Mouse (Mus musculus) midbrain, embryonic 13.5 days (tissue): Measurements from ENCODE around the gene 1700003F12Rik. TPM values are rescaled to one million over a fixed set of nuclear protein-coding genes. Genes with fewer than 3 reads are reported as not detected.

ENCODE experiments used
- ATAC-seq: fragments of 200-750 bp; cut with Nextera tagmentation; 2 replicates; pipeline ENCODE4 v1.8.0; 2017; ENCODE audit warnings: mild to moderate bottlenecking, moderate TSS enrichment, moderate library complexity
- H3K27ac ChIP-seq: fragments of 300-500 bp; sonication (generic); 2 replicates; pipeline ENCODE4 v1.5.1; 2015; ENCODE audit warnings: inconsistent platforms, mild to moderate bottlenecking, moderate library complexity
- H3K27me3 ChIP-seq: fragments of 300-500 bp; sonication (generic); 2 replicates; pipeline ENCODE4 v1.6.1; 2015; ENCODE audit warnings: mild to moderate bottlenecking, inconsistent platforms
- H3K36me3 ChIP-seq: fragments of 300-500 bp; sonication (generic); 2 replicates; pipeline ENCODE4 v1.6.1; 2015; ENCODE audit warnings: mild to moderate bottlenecking, inconsistent platforms
- H3K4me1 ChIP-seq: fragments of 300-500 bp; sonication (generic); replicated peaks from 2 replicates; pipeline ENCODE4 v1.6.1; 2015; ENCODE audit warnings: inconsistent platforms
- H3K4me2 ChIP-seq: fragments of 300-500 bp; sonication (generic); replicated peaks from 2 replicates; pipeline ENCODE4 v1.6.1; 2015; ENCODE audit warnings: moderate library complexity, mild to moderate bottlenecking, inconsistent platforms
- H3K4me3 ChIP-seq: fragments of 300-500 bp; sonication (generic); replicated peaks from 2 replicates; pipeline ENCODE4 v1.5.1; 2015; ENCODE audit warnings: mild to moderate bottlenecking, inconsistent platforms
- H3K9ac ChIP-seq: fragments of 300-500 bp; sonication (generic); replicated peaks from 2 replicates; pipeline ENCODE4 v1.6.1; 2015; ENCODE audit warnings: mild to moderate bottlenecking, inconsistent platforms
- H3K9me3 ChIP-seq: fragments of 300-500 bp; sonication (generic); 2 replicates; pipeline ENCODE4 v1.6.1; 2016; ENCODE audit warnings: mild to moderate bottlenecking, inconsistent platforms
- WGBS: fragments of 180-500 bp; shearing (Covaris S2); methylation state at CpG from one replicate; pipeline ENCODE4 v1.1.7; 2015; 5-methylcytosine and 5-hydroxymethylcytosine counted together
- polyA plus RNA-seq: library from polyadenylated mRNA; unstranded; fragments of >200 nt; fragmentation: Nextera tagmentation; extraction: Ambion mirVana; gene quantifications from 2 replicates; pipeline ENCODE4 v1.2.1, GENCODE M21; 2015

1700003F12Rik gene
- polyA plus RNA-seq, 1 experiment from 2014 or later, result 1.8 TPM

- no peak overlapping the region for H3K9ac ChIP-seq
- no peaks in the 10 kb centered on the region for H3K4me1 ChIP-seq
- no peak overlapping the region for H3K27ac ChIP-seq
- peaks cover 69% of the 10 kb centered on the region for H3K36me3 ChIP-seq
- ATAC-seq, result no peak
- H3K27me3 ChIP-seq, result no peaks in the 10 kb centered on the region
- WGBS, result 78% methylated on average over 3 of the region's 3 CpGs
- no peak overlapping the region for H3K4me3 ChIP-seq
- H3K9me3 ChIP-seq, result no peaks in the 10 kb centered on the region
- no peak overlapping the region for H3K4me2 ChIP-seq
These were observed 20.4 kb upstream of the 1700003F12Rik start for GRCm38 (mm10) chr2:154526531-154526930.

- WGBS, result 16% methylated on average over 3 of the region's 3 CpGs
- ATAC-seq, result peak; percentile 55
- Histone ChIP-seq H3K9ac (no peak overlapping the region; the same call in 1 of the 2 replicates), H3K4me3 (no peak overlapping the region), H3K4me2 (no peak overlapping the region), H3K36me3 (peaks cover 76% of the 10 kb centered on the region), H3K4me1 (peaks cover 15% of the 10 kb centered on the region), H3K27ac (peak overlapping the region; percentile 68), H3K27me3 (no peaks in the 10 kb centered on the region), H3K9me3 (no peaks in the 10 kb centered on the region)
These were observed 14.0 kb upstream of the 1700003F12Rik start for GRCm38 (mm10) chr2:154532888-154533287.

- Histone ChIP-seq H3K27me3 (no peaks in the 10 kb centered on the region), H3K27ac (no peak overlapping the region), H3K36me3 (peaks cover 66% of the 10 kb centered on the region), H3K4me2 (no peak overlapping the region), H3K9ac (no peak overlapping the region), H3K4me3 (no peak overlapping the region), H3K9me3 (no peaks in the 10 kb centered on the region), H3K4me1 (peaks cover 31% of the 10 kb centered on the region)
- 94% methylated on average over 12 of the region's 12 CpGs for WGBS
- ATAC-seq, result peak; percentile 16; the same call in 1 of the 2 replicates
These were observed 12.1 kb upstream of the 1700003F12Rik start for GRCm38 (mm10) chr2:154534704-154535270.

GRCm38 (mm10) chr2:154538310-154538709 is 8.6 kb upstream of the 1700003F12Rik start:
- H3K9me3 ChIP-seq, result no peaks in the 10 kb centered on the region
- 45% methylated on average over 2 of the region's 2 CpGs for WGBS
- no peak for ATAC-seq
- peaks cover 50% of the 10 kb centered on the region for H3K36me3 ChIP-seq
- H3K27ac ChIP-seq, result peak overlapping the region; percentile 67
- no peak overlapping the region for H3K4me3 ChIP-seq
- H3K4me2 ChIP-seq, result no peak overlapping the region
- H3K4me1 ChIP-seq, result peaks cover 28% of the 10 kb centered on the region
- no peak overlapping the region for H3K9ac ChIP-seq
- no peaks in the 10 kb centered on the region for H3K27me3 ChIP-seq

- no peak overlapping the region for H3K4me3 ChIP-seq
- ATAC-seq, result no peak
These were observed 8.2 kb upstream of the 1700003F12Rik start for GRCm38 (mm10) chr2:154538710-154539109.

GRCm38 (mm10) chr2:154539720-154540119 is 7.2 kb upstream of the 1700003F12Rik start:
- no peak overlapping the region; the same call in 1 of the 2 replicates for H3K27ac ChIP-seq
- no peaks in the 10 kb centered on the region for H3K27me3 ChIP-seq
- H3K9ac ChIP-seq, result no peak overlapping the region
- H3K4me3 ChIP-seq, result no peak overlapping the region
- H3K4me2 ChIP-seq, result no peak overlapping the region
- H3K9me3 ChIP-seq, result no peaks in the 10 kb centered on the region
- peaks cover 26% of the 10 kb centered on the region for H3K4me1 ChIP-seq
- 68% methylated on average over 3 of the region's 3 CpGs for WGBS
- peaks cover 41% of the 10 kb centered on the region for H3K36me3 ChIP-seq
- no peak for ATAC-seq

More at GRCm38 (mm10) chr2:154538710-154539109, 8.2 kb upstream of the 1700003F12Rik start:
- H3K36me3 ChIP-seq, result peaks cover 47% of the 10 kb centered on the region
- H3K9ac ChIP-seq, result no peak overlapping the region
- WGBS, result 53% methylated on average over 3 of the region's 3 CpGs
- H3K27ac ChIP-seq, result peak overlapping the region; percentile 67
- H3K27me3 ChIP-seq, result no peaks in the 10 kb centered on the region
- peaks cover 26% of the 10 kb centered on the region for H3K4me1 ChIP-seq
- no peaks in the 10 kb centered on the region for H3K9me3 ChIP-seq
- H3K4me2 ChIP-seq, result no peak overlapping the region

GRCm38 (mm10) chr2:154541630-154542029 is 5.3 kb upstream of the 1700003F12Rik start:
- Histone ChIP-seq H3K27ac (no peak overlapping the region), H3K4me1 (peaks cover 26% of the 10 kb centered on the region), H3K36me3 (peaks cover 23% of the 10 kb centered on the region), H3K9ac (no peak overlapping the region), H3K4me2 (no peak overlapping the region), H3K27me3 (no peaks in the 10 kb centered on the region), H3K4me3 (no peak overlapping the region), H3K9me3 (no peaks in the 10 kb centered on the region)
- 83% methylated on average over 2 of the region's 2 CpGs for WGBS
- no peak for ATAC-seq

- peaks cover 9% of the 10 kb centered on the region for H3K36me3 ChIP-seq
- no peaks in the 10 kb centered on the region for H3K27me3 ChIP-seq
- H3K9ac ChIP-seq, result no peak overlapping the region
- peak overlapping the region; percentile 65 for H3K27ac ChIP-seq
- no peak overlapping the region for H3K4me3 ChIP-seq
- peak; percentile 43; the same call in 1 of the 2 replicates for ATAC-seq
- H3K4me2 ChIP-seq, result no peak overlapping the region
- peaks cover 12% of the 10 kb centered on the region for H3K4me1 ChIP-seq
- WGBS, result 84% methylated on average over 9 of the region's 9 CpGs
- no peaks in the 10 kb centered on the region for H3K9me3 ChIP-seq
These were observed 3.1 kb upstream of the 1700003F12Rik start for GRCm38 (mm10) chr2:154543567-154544347.

- H3K27me3 ChIP-seq, result peaks cover 33% of the 10 kb centered on the region
- WGBS, result 53% methylated on average over 3 of the region's 3 CpGs
- no peak overlapping the region for H3K9ac ChIP-seq
- no peak overlapping the region for H3K27ac ChIP-seq
- H3K4me2 ChIP-seq, result peak overlapping the region; percentile 82; the same call in 1 of the 2 replicates
- H3K4me1 ChIP-seq, result peaks cover 27% of the 10 kb centered on the region
- H3K4me3 ChIP-seq, result no peak overlapping the region
- no peaks in the 10 kb centered on the region for H3K9me3 ChIP-seq
- ATAC-seq, result no peak
- H3K36me3 ChIP-seq, result no peaks in the 10 kb centered on the region
These were observed 1.8 kb downstream of the 1700003F12Rik start for GRCm38 (mm10) chr2:154548688-154549087.

- Histone ChIP-seq H3K4me3 (peak overlapping the region; percentile 47), H3K36me3 (no peaks in the 10 kb centered on the region), H3K9me3 (no peaks in the 10 kb centered on the region), H3K27me3 (peaks cover 33% of the 10 kb centered on the region), H3K27ac (no peak overlapping the region), H3K9ac (peak overlapping the region; percentile 65), H3K4me1 (peaks cover 27% of the 10 kb centered on the region), H3K4me2 (peak overlapping the region; percentile 82)
- 2% methylated on average over 46 of the region's 48 CpGs for WGBS
- ATAC-seq, result peak; percentile 79
These were observed 2.4 kb downstream of the 1700003F12Rik start for GRCm38 (mm10) chr2:154549127-154549885.

- peaks cover 33% of the 10 kb centered on the region for H3K27me3 ChIP-seq
- no peaks in the 10 kb centered on the region for H3K9me3 ChIP-seq
- ATAC-seq, result peak; percentile 51
- H3K27ac ChIP-seq, result no peak overlapping the region
- 14% methylated on average over 20 of the region's 20 CpGs for WGBS
- peak overlapping the region; percentile 82 for H3K4me2 ChIP-seq
- H3K36me3 ChIP-seq, result no peaks in the 10 kb centered on the region
- peak overlapping the region; percentile 47 for H3K4me3 ChIP-seq
- peak overlapping the region; percentile 65 for H3K9ac ChIP-seq
- H3K4me1 ChIP-seq, result peaks cover 27% of the 10 kb centered on the region
These were observed 3.0 kb downstream of the 1700003F12Rik start for GRCm38 (mm10) chr2:154549886-154550189.

GRCm38 (mm10) chr2:154550937-154551336 is 4.1 kb downstream of the 1700003F12Rik start:
- Histone ChIP-seq H3K4me2 (no peak overlapping the region), H3K9ac (no peak overlapping the region), H3K4me3 (no peak overlapping the region), H3K27me3 (peaks cover 33% of the 10 kb centered on the region), H3K4me1 (peaks cover 27% of the 10 kb centered on the region), H3K9me3 (no peaks in the 10 kb centered on the region), H3K27ac (no peak overlapping the region), H3K36me3 (no peaks in the 10 kb centered on the region)
- 85% methylated on average over 2 of the region's 2 CpGs for WGBS
- no peak for ATAC-seq
